Mouse (Mus musculus): Measurements from ENCODE around the gene Nccrp1.
"Not testable (repeated sequence)": the region's sequence is repeated elsewhere in the genome, so short reads cannot be mapped to it uniquely, and the experiment has no call there.

Nccrp1 gene

GRCm38 (mm10) chr7:28570291-28570981 lies 23.4 kb upstream of the Nccrp1 start:
- peak; percentile 95 to 97 for DNase-seq

- DNase-seq, result peak in 1 of 2 experiments; percentile 72
Observed at GRCm38 (mm10) chr7:28568253-28568652, 21.2 kb upstream of the Nccrp1 start.

GRCm38 (mm10) chr7:28567539-28567938 lies 20.5 kb upstream of the Nccrp1 start:
- no peak for DNase-seq

GRCm38 (mm10) chr7:28565407-28565806 lies 18.4 kb upstream of the Nccrp1 start:
- no peak for DNase-seq

- no peak for DNase-seq
Observed at GRCm38 (mm10) chr7:28562951-28563350, 15.9 kb upstream of the Nccrp1 start.

- no peak for DNase-seq
Observed at GRCm38 (mm10) chr7:28562371-28562770, 15.3 kb upstream of the Nccrp1 start.

- no peak for DNase-seq
Observed at GRCm38 (mm10) chr7:28561967-28562366, 14.9 kb upstream of the Nccrp1 start.

- DNase-seq, result no peak
Observed at GRCm38 (mm10) chr7:28560856-28561255, 13.8 kb upstream of the Nccrp1 start.

- peak; percentile 78 to 80 for DNase-seq
Observed at GRCm38 (mm10) chr7:28558486-28558885, 11.4 kb upstream of the Nccrp1 start.

- no peak for DNase-seq
Observed at GRCm38 (mm10) chr7:28557708-28558107, 10.7 kb upstream of the Nccrp1 start.

- DNase-seq, result no peak
Observed at GRCm38 (mm10) chr7:28557069-28557468, 10.0 kb upstream of the Nccrp1 start.

- no peak for DNase-seq
Observed at GRCm38 (mm10) chr7:28555939-28556535, 9.0 kb upstream of the Nccrp1 start.

- DNase-seq, result no peak
Observed at GRCm38 (mm10) chr7:28553076-28553475, 6.0 kb upstream of the Nccrp1 start.

- no peak for DNase-seq
Observed at GRCm38 (mm10) chr7:28547628-28548027, 574 bp upstream of the Nccrp1 start.

GRCm38 (mm10) chr7:28546649-28547048 lies 405 bp downstream of the Nccrp1 start:
- DNase-seq, result no peak

- DNase-seq, result no peak
Observed at GRCm38 (mm10) chr7:28545891-28546210, 1.2 kb downstream of the Nccrp1 start.

GRCm38 (mm10) chr7:28545048-28545890 lies 1.8 kb downstream of the Nccrp1 start:
- DNase-seq, result peak in 1 of 2 experiments; percentile 50

- DNase-seq, result peak; percentile 41 to 52
Observed at GRCm38 (mm10) chr7:28544051-28544601, 2.9 kb downstream of the Nccrp1 start.

GRCm38 (mm10) chr7:28540526-28540925 lies 6.5 kb downstream of the Nccrp1 start, which contains the start of gene Sycn:
Gene Sycn, plus strand, starts transcription at chr7:28540885.
- DNase-seq, result no peak

GRCm38 (mm10) chr7:28538886-28539285 lies 8.2 kb downstream of the Nccrp1 start:
- DNase-seq, result not testable (repeated sequence)

- no peak for DNase-seq
Observed at GRCm38 (mm10) chr7:28532005-28532404, 15.0 kb downstream of the Nccrp1 start.

- peak; percentile 75 to 86 for DNase-seq
Observed at GRCm38 (mm10) chr7:28527922-28528719, 18.9 kb downstream of the Nccrp1 start.

GRCm38 (mm10) chr7:28522536-28522935 lies 24.5 kb downstream of the Nccrp1 start, which contains the start of gene Ifnl3:
Gene Ifnl3, plus strand, starts transcription at chr7:28522836.
- DNase-seq, result not testable (repeated sequence)

Data from kidney, adult 8-10 months (tissue).